Mouse (Mus musculus) bone marrow, adult 2 months (tissue): ENCODE data around the gene Rassf8. TPM values are rescaled to one million over a fixed set of nuclear protein-coding genes. Genes with fewer than 3 reads are reported as not detected.

ENCODE experiments used
- H3K27ac ChIP-seq: fragments of 200-500 bp; 2 replicates; pipeline ENCODE4 v1.5.1; 2012; ENCODE audit warnings: low read depth, mild to moderate bottlenecking, control low read depth, inconsistent platforms, low read length; ENCODE audit not compliant: control insufficient read depth, poor library complexity, insufficient read depth
- H3K4me1 ChIP-seq: fragments of 200-500 bp; 2 replicates; pipeline ENCODE4 v1.6.1; 2011; ENCODE audit warnings: low read length; ENCODE audit not compliant: control insufficient read depth, insufficient read depth
- H3K4me3 ChIP-seq: fragments of 200-500 bp; replicated peaks from 2 replicates; pipeline ENCODE3; 2011; ENCODE audit warnings: mild to moderate bottlenecking, low read depth, low read length, control low read depth; ENCODE audit not compliant: control insufficient read depth
- CTCF ChIP-seq: fragments of 200-500 bp; IDR thresholded peaks from 2 replicates; pipeline ENCODE4 v1.5.1; 2011; ENCODE audit warnings: low read length, control low read depth; ENCODE audit not compliant: control insufficient read depth, insufficient read depth
- POLR2A ChIP-seq: fragments of 200-500 bp; IDR thresholded peaks from 2 replicates; pipeline ENCODE4 v1.6.1; 2011; ENCODE audit warnings: low read depth, mild to moderate bottlenecking, control low read depth, low read length, borderline replicate concordance; ENCODE audit not compliant: control insufficient read depth
- WGBS: fragments of 180-500 bp; shearing (Covaris S2); methylation state at CpG from one replicate; pipeline ENCODE4 v1.1.7; 2018; 5-methylcytosine and 5-hydroxymethylcytosine counted together
- polyA plus RNA-seq: library from polyadenylated mRNA; stranded (reverse); fragments of >200 nt; gene quantifications from 2 replicates; pipeline ENCODE4 v1.2.4, GENCODE M21; 2011; ENCODE audit warnings: low replicate concordance; ENCODE audit not compliant: missing spikeins, insufficient read depth, insufficient read length

The Rassf8 gene
- polyA plus RNA-seq, 1 experiment, result 3.5 TPM

GRCm38 (mm10) chr6:145714131-145714530, 32.4 kb upstream of the Rassf8 start:
- 23% methylated on average over 1 of the region's 1 CpGs for WGBS
- H3K4me3 ChIP-seq, result no peak overlapping the region
- H3K27ac ChIP-seq, result no peak overlapping the region
- H3K4me1 ChIP-seq, result no peaks in the 10 kb centered on the region
- no peak for TF ChIP-seq CTCF
- TF ChIP-seq POLR2A, result no peak

- TF ChIP-seq POLR2A, result no peak
- TF ChIP-seq CTCF, result no peak
- Histone ChIP-seq H3K4me3 (no peak overlapping the region), H3K27ac (no peak overlapping the region), H3K4me1 (no peaks in the 10 kb centered on the region)
- WGBS, result 79% methylated on average over 7 of the region's 7 CpGs
These were observed 24.0 kb upstream of the Rassf8 start for GRCm38 (mm10) chr6:145722596-145722995.

DNA sequence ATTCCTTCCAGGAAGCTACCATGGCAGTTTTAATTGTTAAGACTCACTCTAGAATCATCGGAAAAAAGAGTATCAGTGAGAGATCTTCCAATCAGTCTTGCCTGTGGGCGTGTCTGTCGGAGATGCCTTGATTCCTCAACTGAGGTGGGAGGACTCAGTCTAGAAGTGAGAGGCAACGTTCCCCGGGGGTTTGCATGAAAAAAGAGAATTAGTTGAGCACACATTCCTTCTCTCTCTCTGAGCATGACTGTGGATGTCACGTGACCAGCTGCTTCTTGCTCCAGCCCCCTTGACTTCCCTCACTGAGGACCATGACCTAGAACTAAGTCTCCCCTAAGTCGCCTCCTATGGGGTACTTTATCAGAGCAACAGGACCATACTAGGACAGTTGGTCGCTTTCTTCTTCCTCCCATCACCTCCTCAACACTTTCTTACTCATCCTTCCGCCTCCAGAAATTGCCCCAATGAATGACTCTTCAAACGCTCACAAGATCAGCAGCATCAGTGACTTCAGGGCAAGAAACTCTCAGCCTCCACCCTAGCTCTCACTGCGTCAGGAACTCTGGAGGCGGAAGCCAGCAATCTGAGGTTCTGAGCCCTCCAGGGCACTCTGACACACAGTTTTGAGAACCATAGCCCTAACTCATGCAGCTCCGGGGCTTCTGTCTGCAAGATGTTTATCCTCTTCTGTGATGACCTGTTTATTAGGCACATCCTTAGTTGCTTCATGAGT, 23.3 kb upstream of the Rassf8 start:
- Histone ChIP-seq H3K27ac (no peak overlapping the region), H3K4me1 (no peaks in the 10 kb centered on the region), H3K4me3 (no peak overlapping the region)
- 75% methylated on average over 13 of the region's 13 CpGs for WGBS
- no peak for TF ChIP-seq CTCF
- TF ChIP-seq POLR2A, result no peak

DNA sequence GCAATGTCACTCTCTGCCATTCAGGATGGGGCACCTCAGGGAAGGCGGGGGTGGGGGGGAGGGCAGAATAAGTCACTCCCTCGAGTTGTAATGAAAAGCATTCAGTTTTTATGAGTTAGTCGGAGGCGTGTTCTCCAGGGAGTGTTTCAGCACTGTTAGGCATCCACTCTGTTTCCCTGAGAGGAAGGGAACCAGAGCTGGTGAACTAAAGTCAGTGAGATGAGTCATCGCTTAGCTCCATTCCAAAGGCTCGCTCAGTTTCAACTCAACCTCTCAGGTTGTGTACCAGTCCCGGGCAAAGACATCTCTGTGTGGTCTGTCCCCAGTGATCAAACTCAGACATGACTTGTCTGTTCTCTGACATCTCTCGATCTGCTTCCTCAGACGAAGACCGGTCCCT, 20.7 kb upstream of the Rassf8 start:
- no peak overlapping the region for H3K27ac ChIP-seq
- no peak for TF ChIP-seq POLR2A
- no peak for TF ChIP-seq CTCF
- no peaks in the 10 kb centered on the region for H3K4me1 ChIP-seq
- H3K4me3 ChIP-seq, result no peak overlapping the region
- 78% methylated on average over 10 of the region's 10 CpGs for WGBS

DNA sequence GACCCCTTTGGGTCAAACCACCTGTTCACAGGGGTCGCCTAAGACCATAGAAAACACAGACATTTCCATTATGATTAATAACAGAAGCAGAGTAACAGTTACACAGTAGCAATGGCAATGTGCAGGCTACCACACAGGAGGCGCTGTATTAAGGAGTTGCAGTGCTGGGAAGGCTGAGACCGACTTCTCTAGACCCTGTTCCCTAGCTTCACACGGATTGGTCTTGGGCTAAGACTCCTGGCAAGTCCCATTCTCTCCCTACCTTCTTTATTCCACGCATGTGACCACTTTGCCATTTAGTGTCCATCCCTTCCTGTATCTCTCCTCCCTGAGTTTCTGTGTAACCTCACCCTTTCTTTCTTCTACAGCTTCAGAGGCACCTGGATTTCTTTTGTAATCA, 19.6 kb upstream of the Rassf8 start:
- Histone ChIP-seq H3K4me3 (no peak overlapping the region), H3K27ac (no peak overlapping the region), H3K4me1 (no peaks in the 10 kb centered on the region)
- 62% methylated on average over 5 of the region's 5 CpGs for WGBS
- no peak for TF ChIP-seq POLR2A

DNA sequence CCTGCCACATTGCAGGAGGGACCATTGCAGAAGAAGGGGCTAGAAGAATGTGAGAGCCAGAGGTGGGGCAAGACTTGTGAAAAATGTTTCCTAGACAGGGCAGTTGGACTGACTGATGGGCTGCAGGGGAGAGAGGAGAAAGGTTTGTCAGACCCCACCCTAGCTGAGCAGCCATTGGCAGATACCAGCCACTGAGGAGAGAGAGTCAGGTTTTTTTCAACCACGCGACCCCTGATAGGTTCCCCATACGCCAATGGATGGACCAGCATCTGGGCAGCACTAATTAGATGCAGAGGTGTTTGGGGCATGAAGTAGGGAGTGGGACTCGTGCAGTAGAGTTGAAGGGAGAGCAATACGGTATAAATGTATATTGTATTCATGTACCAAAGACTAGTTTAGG, 13.7 kb upstream of the Rassf8 start:
- no peak for TF ChIP-seq POLR2A
- no peak for TF ChIP-seq CTCF
- no peak overlapping the region for H3K27ac ChIP-seq
- no peaks in the 10 kb centered on the region for H3K4me1 ChIP-seq
- no peak overlapping the region for H3K4me3 ChIP-seq
- WGBS, result 81% methylated on average over 5 of the region's 5 CpGs

DNA sequence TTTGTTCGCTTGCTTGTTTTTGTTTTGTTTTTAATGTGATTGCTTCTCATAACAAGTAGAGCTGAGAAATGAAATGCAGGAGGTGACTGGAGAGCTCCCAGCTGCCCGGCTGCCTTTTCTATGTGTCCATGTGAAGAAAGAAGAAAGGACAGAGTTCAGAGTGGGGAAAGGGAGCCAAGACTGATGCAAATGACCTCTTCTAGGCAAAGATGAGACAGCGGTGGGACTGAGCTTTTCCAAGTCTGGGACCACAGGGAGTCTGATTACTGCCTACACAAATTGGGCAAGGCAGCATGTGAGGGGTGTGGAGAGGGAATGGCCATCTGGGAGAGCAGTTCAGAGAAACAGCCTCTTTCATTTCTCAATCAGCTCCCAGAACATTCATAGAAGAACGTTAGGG, 13.3 kb upstream of the Rassf8 start:
- H3K4me1 ChIP-seq, result no peaks in the 10 kb centered on the region
- 67% methylated on average over 4 of the region's 4 CpGs for WGBS
- H3K27ac ChIP-seq, result no peak overlapping the region
- TF ChIP-seq CTCF (no peak), POLR2A (no peak)
- no peak overlapping the region for H3K4me3 ChIP-seq

GRCm38 (mm10) chr6:145733911-145734310, 12.6 kb upstream of the Rassf8 start:
- WGBS, result 72% methylated on average over 5 of the region's 5 CpGs
- Histone ChIP-seq H3K4me1 (no peaks in the 10 kb centered on the region), H3K27ac (no peak overlapping the region), H3K4me3 (no peak overlapping the region)
- no peak for TF ChIP-seq POLR2A
- no peak for TF ChIP-seq CTCF

GRCm38 (mm10) chr6:145736099-145736498, 10.4 kb upstream of the Rassf8 start:
- no peak for TF ChIP-seq CTCF
- no peak for TF ChIP-seq POLR2A
- Histone ChIP-seq H3K27ac (no peak overlapping the region), H3K4me1 (no peaks in the 10 kb centered on the region), H3K4me3 (no peak overlapping the region)
- 42% methylated on average over 2 of the region's 2 CpGs for WGBS
